Mouse (Mus musculus): ENCODE data around the gene Fam126a.

DNA sequence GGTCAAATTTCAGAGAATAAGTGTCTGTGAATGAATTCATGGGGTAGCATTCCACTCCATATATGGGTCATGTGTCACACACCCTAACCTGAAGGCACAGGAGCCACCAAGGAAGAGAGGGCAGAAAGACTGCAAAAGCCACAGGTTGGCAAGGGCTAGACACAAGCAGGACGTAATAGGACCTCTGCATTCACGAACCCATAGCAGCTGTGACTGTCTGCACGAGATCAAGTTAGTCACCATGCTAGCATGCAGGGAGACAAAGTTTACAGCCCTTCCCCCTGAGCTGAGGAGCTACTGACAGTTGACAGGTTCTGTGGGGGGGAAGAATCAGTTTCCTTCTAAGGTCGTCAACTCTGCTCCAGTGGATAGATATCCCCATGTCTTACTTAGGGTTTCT is 33.1 kb upstream of the Fam126a start:
- TF ChIP-seq CTCF (IDR thresholded peaks at IDR 0.05; ENCODE audit: borderline replicate concordance, extremely low read depth, insufficient read depth, insufficient read length), result no peak
- no peak for TF ChIP-seq POLR2A (IDR thresholded peaks at IDR 0.05; ENCODE audit: borderline replicate concordance, extremely low read depth, insufficient read depth, insufficient read length, poor library complexity, severe bottlenecking)
